Mouse (Mus musculus): ENCODE data around the gene Dnase2b. TPM values are rescaled to one million over a fixed set of nuclear protein-coding genes. Genes with fewer than 3 reads are reported as not detected.
A peak's percentile ranks its signal among the peaks of the same experiment; 100 is the strongest.

Gene Dnase2b
- total RNA-seq (2021): not detected
- long read RNA-seq: 0 reads

- DNase-seq (ENCODE audit: low spot score in 2 of 2): no peak
These were observed at the start of gene Dnase2b for GRCm38 (mm10) chr3:146615496-146615895. TSS of gene Dnase2b (minus strand) at chr3:146615596.

- DNase-seq (ENCODE audit: low spot score in 2 of 2): no peak
These were observed 46.5 kb upstream of the Dnase2b start for GRCm38 (mm10) chr3:146661907-146662306.

- DNase-seq (ENCODE audit: low spot score in 2 of 2): peak in 1 of 2 experiments; percentile 51
These were observed 45.6 kb upstream of the Dnase2b start for GRCm38 (mm10) chr3:146661001-146661400.

GRCm38 (mm10) chr3:146659321-146659720 lies 43.9 kb upstream of the Dnase2b start:
- no peak for DNase-seq (ENCODE audit: low spot score in 2 of 2)

- peak; percentile 22 to 59 for DNase-seq (ENCODE audit: low spot score in 2 of 2)
These were observed 42.8 kb upstream of the Dnase2b start for GRCm38 (mm10) chr3:146658061-146658639.

GRCm38 (mm10) chr3:146657433-146657832 lies 42.0 kb upstream of the Dnase2b start:
- peak in 1 of 2 experiments; percentile 32 for DNase-seq (ENCODE audit: low spot score in 2 of 2)

- no peak for DNase-seq (ENCODE audit: low spot score in 2 of 2)
These were observed 39.7 kb upstream of the Dnase2b start for GRCm38 (mm10) chr3:146655111-146655577.

- no peak for DNase-seq (ENCODE audit: low spot score in 2 of 2)
These were observed 38.3 kb upstream of the Dnase2b start for GRCm38 (mm10) chr3:146653692-146654091.

GRCm38 (mm10) chr3:146652431-146652830 lies 37.0 kb upstream of the Dnase2b start:
- no peak for DNase-seq (ENCODE audit: low spot score in 2 of 2)

GRCm38 (mm10) chr3:146651217-146651616 lies 35.8 kb upstream of the Dnase2b start, which contains the start of gene 4930503B20Rik:
TSS of gene 4930503B20Rik (minus strand) at chr3:146651317.
- no peak for DNase-seq (ENCODE audit: low spot score in 2 of 2)

GRCm38 (mm10) chr3:146650716-146651115 lies 35.3 kb upstream of the Dnase2b start:
- no peak for DNase-seq (ENCODE audit: low spot score in 2 of 2)

- DNase-seq (ENCODE audit: low spot score in 2 of 2): no peak
These were observed 34.0 kb upstream of the Dnase2b start for GRCm38 (mm10) chr3:146649311-146649894.

- DNase-seq (ENCODE audit: low spot score in 2 of 2): no peak
These were observed 26.5 kb upstream of the Dnase2b start for GRCm38 (mm10) chr3:146641818-146642427.

- no peak for DNase-seq (ENCODE audit: low spot score in 2 of 2)
These were observed 17.1 kb upstream of the Dnase2b start for GRCm38 (mm10) chr3:146632506-146632905.

- no peak for DNase-seq (ENCODE audit: low spot score in 2 of 2)
These were observed 13.0 kb upstream of the Dnase2b start for GRCm38 (mm10) chr3:146628227-146628982.

GRCm38 (mm10) chr3:146625766-146626165 lies 10.4 kb upstream of the Dnase2b start:
- peak in 1 of 2 experiments; percentile 26 for DNase-seq (ENCODE audit: low spot score in 2 of 2)

- DNase-seq (ENCODE audit: low spot score in 2 of 2): no peak
These were observed 6.6 kb upstream of the Dnase2b start for GRCm38 (mm10) chr3:146621966-146622365.

GRCm38 (mm10) chr3:146620555-146621249 lies 5.3 kb upstream of the Dnase2b start:
- peak; percentile 62 to 85 for DNase-seq (ENCODE audit: low spot score in 2 of 2)

- peak in 1 of 2 experiments; percentile 49 for DNase-seq (ENCODE audit: low spot score in 2 of 2)
These were observed 4.7 kb upstream of the Dnase2b start for GRCm38 (mm10) chr3:146620101-146620500.

GRCm38 (mm10) chr3:146618357-146618756 lies 3.0 kb upstream of the Dnase2b start:
- DNase-seq (ENCODE audit: low spot score in 2 of 2): no peak

- no peak for DNase-seq (ENCODE audit: low spot score in 2 of 2)
These were observed 2.5 kb upstream of the Dnase2b start for GRCm38 (mm10) chr3:146617946-146618345.

Data from layer of hippocampus, adult 18-20 months (tissue).